Mouse (Mus musculus) testis, postnatal 10 days (tissue): Measurements from ENCODE around the gene Map3k19.

ENCODE experiments used
- DNase-seq: peaks from one replicate; pipeline ENCODE4 v3.0.0; 2021; ENCODE audit warnings: low spot score

Gene Map3k19

GRCm38 (mm10) chr1:127854486-127855222 is at the start of gene Map3k19:
Gene Map3k19 (minus strand): TSS chr1:127855031.
- DNase-seq: no peak

- no peak for DNase-seq
These were observed 44.6 kb upstream of the Map3k19 start for GRCm38 (mm10) chr1:127899401-127899800.

GRCm38 (mm10) chr1:127869276-127869675 is 14.4 kb upstream of the Map3k19 start:
- DNase-seq: no peak

- DNase-seq: peak; percentile 97
These were observed 13.8 kb upstream of the Map3k19 start, which contains the start of gene Rab3gap1 for GRCm38 (mm10) chr1:127868300-127869261. Gene Rab3gap1 (plus strand): TSS chr1:127868773.

GRCm38 (mm10) chr1:127863806-127864205 is 9.0 kb upstream of the Map3k19 start:
- DNase-seq: no peak

- DNase-seq: no peak
These were observed 7.1 kb upstream of the Map3k19 start for GRCm38 (mm10) chr1:127861900-127862299.

- DNase-seq: no peak
These were observed 5.7 kb upstream of the Map3k19 start for GRCm38 (mm10) chr1:127860492-127860891.

GRCm38 (mm10) chr1:127859799-127860400 is 5.1 kb upstream of the Map3k19 start:
- DNase-seq: no peak

- DNase-seq: no peak
These were observed 4.3 kb upstream of the Map3k19 start for GRCm38 (mm10) chr1:127858945-127859648.

- no peak for DNase-seq
These were observed 4.7 kb downstream of the Map3k19 start for GRCm38 (mm10) chr1:127850075-127850610.

- no peak for DNase-seq
These were observed 9.4 kb downstream of the Map3k19 start for GRCm38 (mm10) chr1:127845472-127845871.

GRCm38 (mm10) chr1:127838602-127839001 is 16.2 kb downstream of the Map3k19 start:
- DNase-seq: no peak

GRCm38 (mm10) chr1:127836619-127837018 is 18.2 kb downstream of the Map3k19 start:
- DNase-seq: no peak

GRCm38 (mm10) chr1:127834202-127834601 is 20.6 kb downstream of the Map3k19 start:
- DNase-seq: no peak

- DNase-seq: no peak
These were observed 21.1 kb downstream of the Map3k19 start for GRCm38 (mm10) chr1:127833714-127834113.

GRCm38 (mm10) chr1:127830215-127830921 is 24.5 kb downstream of the Map3k19 start:
- no peak for DNase-seq

- no peak for DNase-seq
These were observed 27.5 kb downstream of the Map3k19 start for GRCm38 (mm10) chr1:127827325-127827724.

GRCm38 (mm10) chr1:127816381-127816780 is 38.5 kb downstream of the Map3k19 start:
- DNase-seq: no peak

- no peak for DNase-seq
These were observed 41.9 kb downstream of the Map3k19 start for GRCm38 (mm10) chr1:127812929-127813328.

GRCm38 (mm10) chr1:127808671-127809070 is 46.2 kb downstream of the Map3k19 start:
- DNase-seq: no peak

- DNase-seq: no peak
These were observed 51.9 kb downstream of the Map3k19 start for GRCm38 (mm10) chr1:127802916-127803315.
